Mouse (Mus musculus) CH12F3 (cell line): ENCODE data around the gene Prdm13.

Experiments used
- in situ Hi-C: fragments of 300-500 bp; cut with MboI; formaldehyde crosslinking; loops from 2 replicates; pipeline ENCODE4 v1.14.3; 2020; ENCODE audit warnings: low sequenced_read_pairs

The Prdm13 gene

GRCm38 (mm10) chr4:21685595-21686091 lies at the start of gene Prdm13:
Prdm13 (minus strand) TSS chr4:21685963.
- in situ Hi-C loops = no loop called here

DNA sequence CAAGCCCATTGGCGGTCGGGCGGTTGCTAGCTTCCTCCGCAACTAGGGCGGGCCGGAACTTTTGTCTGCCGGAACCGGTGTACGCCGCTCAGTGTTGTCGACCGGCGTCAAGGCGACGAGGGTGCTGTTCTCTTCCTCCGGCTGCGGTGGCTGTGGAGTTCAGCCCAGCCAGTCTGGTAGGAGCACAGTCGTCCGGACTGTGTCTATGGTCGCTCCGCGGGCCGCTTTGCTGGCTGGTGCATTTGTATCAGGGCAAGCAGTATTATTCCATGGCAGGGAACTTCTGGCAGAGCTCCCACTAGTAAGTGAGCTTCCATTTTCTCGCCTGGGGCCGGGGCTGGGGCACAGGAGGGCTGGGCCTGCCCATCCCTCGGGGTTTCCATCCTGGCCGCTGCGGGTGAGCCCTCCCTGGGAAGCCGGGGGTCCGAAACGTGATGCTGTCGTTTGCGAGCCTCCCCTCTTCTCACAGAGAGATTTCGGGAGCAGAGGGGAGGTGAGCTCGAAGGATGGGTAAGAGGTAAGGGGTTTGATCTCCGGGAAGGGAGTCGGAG lies 41.9 kb upstream of the Prdm13 start, which contains the start of gene Ccnc:
Gene Ccnc, plus strand, starts transcription at position 87 of the 551 bp plus-strand sequence.
- in situ Hi-C loops = no loop called here

DNA sequence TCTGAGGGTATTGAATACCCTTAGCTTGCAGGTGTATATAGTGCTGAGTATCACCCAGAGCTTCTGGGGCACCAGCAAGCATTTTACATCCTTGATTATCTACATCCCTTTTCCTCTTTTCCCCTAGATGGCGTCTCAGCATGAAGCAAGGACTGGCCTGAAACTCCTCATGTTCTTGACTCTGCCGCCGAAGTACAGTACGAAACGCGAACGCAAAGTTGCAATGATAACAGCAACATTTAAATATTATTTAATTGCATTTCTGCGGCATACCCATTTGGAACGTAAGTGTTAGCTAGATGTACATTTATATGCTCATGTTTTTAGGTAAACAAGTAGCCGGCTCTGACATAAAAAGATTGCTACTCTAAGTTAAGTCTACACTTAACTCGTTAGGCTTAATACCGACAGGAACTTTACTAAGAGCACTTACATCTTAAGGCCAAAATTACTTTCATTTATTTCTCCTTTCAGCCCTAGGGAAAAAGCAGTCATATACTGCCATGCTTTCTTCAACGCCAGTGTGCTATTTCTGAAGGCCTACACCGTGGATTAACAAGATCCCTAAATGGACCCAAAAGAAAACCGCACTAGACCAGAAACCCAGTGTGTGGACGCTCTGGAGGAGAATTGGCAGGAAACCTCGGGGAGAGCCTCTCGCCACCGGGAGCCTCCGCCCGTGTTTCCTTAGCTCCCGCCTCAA lies 41.3 kb upstream of the Prdm13 start:
- in situ Hi-C loops = no loop called here

GRCm38 (mm10) chr4:21722752-21723334 lies 37.1 kb upstream of the Prdm13 start:
- in situ Hi-C loops = no loop called here

- in situ Hi-C loops = no loop called here
These were observed 26.4 kb upstream of the Prdm13 start for GRCm38 (mm10) chr4:21712147-21712546.

GRCm38 (mm10) chr4:21705046-21705445 lies 19.3 kb upstream of the Prdm13 start:
- in situ Hi-C loops = no loop called here

GRCm38 (mm10) chr4:21695638-21696254 lies 10.0 kb upstream of the Prdm13 start:
- in situ Hi-C loops = loop anchor here (10.0 kb wide), 1 partner anchor 161 kb away; no protein-coding TSS in a partner anchor

DNA sequence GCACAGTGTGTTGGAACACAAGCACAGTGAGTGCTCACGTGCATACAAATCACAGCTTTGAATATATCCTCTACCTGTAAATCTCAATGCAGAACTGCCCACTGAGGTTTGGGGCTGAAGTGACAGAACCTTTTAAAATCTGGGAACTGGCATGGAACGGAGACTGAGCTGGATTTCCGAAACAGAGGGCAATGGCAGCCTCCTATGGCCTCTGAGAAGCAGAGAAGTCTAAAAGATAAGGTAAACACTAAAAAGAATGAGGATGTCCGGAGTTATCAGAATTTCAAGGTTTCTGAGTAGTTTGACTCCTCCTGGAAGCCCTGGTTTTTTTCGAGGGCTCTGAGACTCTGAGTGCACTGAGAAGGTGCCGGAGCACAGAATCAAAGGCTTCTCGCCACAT lies 4.5 kb upstream of the Prdm13 start:
- in situ Hi-C loops = loop anchor here (10.0 kb wide), 1 partner anchor 155 kb away; no protein-coding TSS in a partner anchor

DNA sequence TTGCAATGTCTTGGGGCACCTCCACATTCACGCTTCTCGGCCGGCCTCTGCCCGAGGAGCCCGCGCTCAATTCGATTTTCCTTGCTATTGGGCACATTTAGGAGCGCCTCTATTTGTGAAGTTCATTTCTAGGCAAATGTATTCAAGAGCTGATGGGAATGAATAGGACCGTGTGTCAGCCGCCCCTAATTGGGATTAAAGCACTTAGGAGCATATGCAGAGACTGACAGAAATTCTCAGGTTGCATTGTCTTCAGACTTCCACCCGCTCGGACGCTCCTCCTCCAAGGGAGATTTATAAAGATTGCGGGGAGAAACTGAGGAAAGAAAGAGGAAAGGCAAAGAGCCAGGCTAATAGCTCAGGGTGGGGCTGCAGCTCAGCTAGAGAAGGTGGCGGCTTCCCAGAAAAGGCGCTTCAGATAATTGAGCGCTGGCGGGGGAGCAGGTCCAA lies 3.8 kb upstream of the Prdm13 start:
- in situ Hi-C loops = no loop called here

- in situ Hi-C loops = no loop called here
These were observed 3.0 kb upstream of the Prdm13 start for GRCm38 (mm10) chr4:21688703-21689200.

DNA sequence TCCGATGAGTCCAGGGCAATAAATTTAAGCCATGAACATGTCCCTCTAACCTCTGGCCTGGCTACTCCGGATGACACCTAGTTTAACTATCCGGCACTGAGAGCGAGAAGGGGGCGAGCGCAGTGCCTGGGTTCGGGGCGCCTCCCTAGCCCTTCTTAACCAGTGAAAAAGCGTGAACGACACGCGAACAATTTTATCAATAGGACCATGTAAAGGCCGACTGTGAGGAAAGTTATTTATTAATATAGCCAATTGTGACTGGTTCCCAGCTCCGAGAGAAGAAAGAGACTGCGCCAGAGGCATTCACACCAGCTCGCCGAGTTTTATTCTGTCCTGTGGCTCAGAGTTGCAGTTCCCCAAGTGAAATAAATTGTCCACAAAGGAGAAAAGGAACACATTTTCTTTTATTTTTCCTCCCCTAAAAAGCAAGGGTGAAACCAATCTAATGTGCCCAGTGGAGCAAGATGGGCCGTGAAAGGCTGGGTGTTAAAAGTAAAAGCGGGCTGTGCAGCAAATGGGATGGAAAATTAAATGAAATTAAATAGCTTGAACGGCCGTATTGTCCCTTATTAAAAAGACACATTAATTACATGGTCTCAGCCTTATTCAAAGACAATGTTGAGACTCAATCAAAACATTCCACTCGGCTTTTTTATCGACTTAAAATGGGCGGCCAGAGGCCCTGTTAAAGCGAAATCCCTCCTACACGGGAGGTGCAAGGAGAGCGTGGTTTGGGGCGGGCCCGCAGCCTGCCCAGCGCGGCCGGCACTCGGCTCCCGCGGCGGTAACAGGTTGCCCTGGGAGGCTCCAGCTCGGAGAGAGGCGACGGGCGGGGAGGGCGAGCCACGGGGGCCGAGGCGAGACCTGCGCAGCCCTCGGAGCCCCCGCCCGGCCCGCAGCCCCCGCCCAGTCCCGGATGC lies 2.3 kb upstream of the Prdm13 start:
- in situ Hi-C loops = no loop called here

DNA sequence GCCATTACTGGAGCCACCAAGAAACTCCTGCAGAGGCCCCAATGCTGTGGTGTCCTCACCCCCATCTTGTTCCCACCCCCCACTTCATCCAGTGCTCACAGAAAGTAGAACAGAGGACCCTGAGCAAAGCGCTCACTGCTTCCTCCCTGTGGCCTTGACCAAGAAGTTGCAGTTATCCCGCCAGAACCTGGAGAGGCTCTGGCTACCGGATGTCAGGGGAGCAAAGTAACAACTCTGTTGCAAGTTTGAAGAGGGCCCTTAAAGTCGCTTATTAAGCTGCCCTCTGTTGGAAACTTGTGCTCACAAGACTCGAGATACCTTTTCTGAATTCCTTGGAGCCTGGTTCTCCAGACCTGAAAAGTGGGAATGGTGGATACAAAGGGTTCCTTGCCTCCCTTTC lies 1.2 kb upstream of the Prdm13 start:
- in situ Hi-C loops = no loop called here

- in situ Hi-C loops = no loop called here
These were observed 653 bp upstream of the Prdm13 start for GRCm38 (mm10) chr4:21686416-21686815.

- in situ Hi-C loops = no loop called here
These were observed 1.3 kb downstream of the Prdm13 start for GRCm38 (mm10) chr4:21684341-21684970.

DNA sequence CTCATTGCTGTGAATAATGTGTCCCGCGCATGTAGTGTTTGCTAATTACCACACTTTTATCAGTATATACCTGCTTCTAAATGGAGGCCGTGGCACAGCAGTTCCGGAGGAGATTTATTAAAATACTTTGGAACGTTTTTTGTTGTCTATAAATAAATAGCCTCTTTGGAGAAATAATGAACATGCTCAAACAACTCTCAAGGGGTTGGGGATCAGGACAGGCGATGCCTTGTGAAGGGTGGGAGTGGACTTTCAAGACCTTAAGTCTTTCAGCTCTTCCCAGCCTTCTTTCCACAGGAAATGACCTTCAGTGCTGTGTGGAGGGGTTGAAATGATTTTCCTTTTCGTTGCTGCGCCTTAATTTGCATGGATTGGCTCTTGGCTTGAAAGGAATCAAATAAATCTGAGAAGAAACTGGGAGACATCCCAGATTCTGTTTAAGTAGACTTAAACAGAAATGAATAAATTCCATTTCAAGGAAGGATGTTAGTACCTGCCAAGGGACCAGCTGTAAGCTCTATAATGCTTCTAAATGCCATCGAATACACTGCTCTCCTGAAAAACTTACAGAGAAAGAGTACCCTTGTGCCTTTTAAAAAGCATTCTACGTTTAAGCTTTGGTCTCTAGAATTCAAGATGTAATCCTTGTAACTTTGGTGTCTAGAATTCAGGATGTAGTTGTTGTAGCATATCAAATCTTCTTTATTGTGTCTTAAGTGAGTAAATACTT lies 3.2 kb downstream of the Prdm13 start:
- in situ Hi-C loops = no loop called here

DNA sequence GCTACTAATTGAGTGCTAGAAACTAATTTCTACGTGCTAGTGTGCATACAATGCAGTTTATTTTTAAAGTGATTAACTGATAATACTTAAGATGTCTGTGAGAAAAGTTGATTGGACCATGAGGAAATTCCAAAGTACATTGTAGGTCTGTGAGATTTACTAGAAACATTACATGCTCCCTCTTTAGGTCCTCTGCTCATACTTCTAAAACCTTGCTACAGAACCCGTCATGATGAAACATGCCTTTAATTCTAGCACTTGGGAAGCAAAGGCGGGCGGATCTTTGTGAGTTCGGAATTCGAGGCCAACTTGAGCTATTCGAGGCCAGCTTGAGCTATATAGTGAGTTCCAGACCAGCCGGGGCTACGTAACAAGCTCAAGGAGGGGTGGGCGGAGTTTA lies 4.8 kb downstream of the Prdm13 start:
- in situ Hi-C loops = no loop called here

DNA sequence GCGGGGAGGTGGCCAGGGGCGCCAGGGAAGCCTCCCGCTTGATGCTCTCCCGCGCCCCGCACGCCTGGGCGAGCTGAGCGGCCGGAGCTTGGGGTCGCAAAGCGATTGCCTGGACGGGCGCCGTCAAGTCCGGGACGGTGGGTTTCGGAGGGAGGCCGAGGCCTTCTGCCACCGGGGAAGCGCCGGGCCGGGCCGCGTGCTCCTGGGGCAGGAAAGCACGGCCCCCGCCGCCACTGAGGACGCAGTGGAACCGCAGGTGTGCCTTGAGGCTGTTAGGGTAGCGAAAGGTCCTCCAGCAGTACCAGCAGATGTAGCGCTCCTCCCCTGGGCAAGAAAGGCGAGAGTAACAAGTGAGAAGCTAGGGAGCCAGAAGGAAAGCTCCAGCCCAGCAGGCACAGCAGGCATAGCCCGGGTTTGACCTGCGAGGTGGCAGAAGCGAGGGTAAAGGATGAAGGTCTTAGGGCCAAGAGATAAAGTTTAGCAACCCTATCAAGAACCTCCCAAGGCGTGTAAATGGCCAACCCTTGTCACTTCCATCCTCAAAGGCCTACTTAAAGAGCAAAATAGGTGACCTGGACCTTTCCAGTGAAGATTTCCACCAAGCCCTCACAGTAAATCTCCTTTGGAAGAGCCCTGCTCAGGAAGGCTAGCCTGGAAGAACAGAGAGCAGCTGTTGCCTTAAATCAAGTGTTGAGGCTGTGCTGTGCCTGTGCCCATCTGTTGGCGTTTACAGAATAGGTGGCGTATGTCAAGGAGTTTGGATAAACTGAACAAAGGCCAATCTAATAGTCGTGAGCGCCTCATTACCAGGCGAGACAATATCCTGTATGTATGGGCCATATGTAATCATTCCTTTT lies 5.9 kb downstream of the Prdm13 start:
- in situ Hi-C loops = no loop called here

DNA sequence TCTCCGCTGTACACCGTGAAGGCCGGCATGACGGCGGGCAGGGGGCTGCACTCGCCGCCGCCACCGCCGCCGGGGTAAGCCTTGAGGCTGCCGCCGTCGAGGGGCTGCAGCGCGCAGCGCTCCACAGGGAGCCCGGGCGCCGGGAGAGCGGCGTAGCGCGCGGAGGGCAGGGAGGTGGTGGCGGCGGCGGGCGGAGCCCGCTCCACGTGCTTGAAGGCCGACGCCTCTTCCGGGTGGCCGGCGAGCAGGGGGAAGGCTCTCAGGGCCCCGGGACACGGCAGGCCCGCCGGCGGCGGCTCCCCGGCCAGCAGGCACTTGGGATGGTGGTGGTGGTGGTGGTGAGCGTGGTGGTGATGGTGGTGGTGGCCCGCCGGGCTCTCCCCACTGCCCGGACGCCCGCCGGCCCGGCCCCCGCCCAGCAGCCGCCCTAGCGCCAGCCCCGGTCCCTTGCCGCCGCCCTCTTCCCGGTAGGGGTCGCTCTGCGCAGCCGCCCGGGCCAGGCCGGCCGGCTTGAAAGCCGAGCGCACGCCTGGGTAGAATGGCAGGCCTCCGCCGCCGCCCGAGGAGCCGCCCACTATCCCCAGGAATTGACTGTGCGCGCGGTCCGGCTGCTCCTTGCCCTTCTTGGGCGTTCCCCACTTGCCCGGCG lies 6.7 kb downstream of the Prdm13 start:
- in situ Hi-C loops = no loop called here
